Mouse (Mus musculus) lung, postnatal 0 days (tissue): ENCODE results near the gene Arel1. TPM values are rescaled to one million over a fixed set of nuclear protein-coding genes. Genes with fewer than 3 reads are reported as not detected.
A peak's percentile ranks its signal among the peaks of the same experiment; 100 is the strongest.

Source experiments
- ATAC-seq: fragments of 200-750 bp; cut with Nextera tagmentation; 2 replicates; pipeline ENCODE4 v1.8.0; 2017; ENCODE audit warnings: moderate library complexity
- DNase-seq: peaks from one replicate; pipeline ENCODE4 v3.0.0-alpha.2; 2016; ENCODE audit warnings: low spot score
- H3K27ac ChIP-seq: fragments of 300-500 bp; sonication (generic); 2 replicates; pipeline ENCODE4 v1.5.1; 2014; ENCODE audit warnings: antibody characterized with exemption, mild to moderate bottlenecking, low read length, mixed read lengths
- H3K27me3 ChIP-seq: fragments of 300-500 bp; sonication (generic); replicated peaks from 2 replicates; pipeline ENCODE4 v1.6.1; 2014; ENCODE audit warnings: low read length, mixed read lengths; ENCODE audit not compliant: insufficient read depth
- H3K36me3 ChIP-seq: fragments of 300-500 bp; sonication (generic); 2 replicates; pipeline ENCODE4 v1.6.1; 2014; ENCODE audit warnings: low read length, mixed read lengths; ENCODE audit not compliant: insufficient read depth
- H3K4me1 ChIP-seq: fragments of 300-500 bp; sonication (generic); 2 replicates; pipeline ENCODE4 v1.6.1; 2014; ENCODE audit warnings: antibody characterized with exemption, low read depth, low read length, mixed read lengths; ENCODE audit not compliant: insufficient read depth
- H3K4me2 ChIP-seq: fragments of 300-500 bp; sonication (generic); replicated peaks from 2 replicates; pipeline ENCODE4 v1.6.1; 2014; ENCODE audit warnings: low read depth, mild to moderate bottlenecking, low read length, moderate library complexity, mixed read lengths
- H3K4me3 ChIP-seq: fragments of 300-500 bp; sonication (generic); 2 replicates; pipeline ENCODE4 v1.5.1; 2014; ENCODE audit warnings: low read depth, low read length
- H3K9ac ChIP-seq: fragments of 300-500 bp; sonication (generic); replicated peaks from 2 replicates; pipeline ENCODE4 v1.6.1; 2014; ENCODE audit warnings: low read depth, mild to moderate bottlenecking
- H3K9me3 ChIP-seq: fragments of 300-500 bp; sonication (generic); 2 replicates; pipeline ENCODE4 v1.6.1; 2016; ENCODE audit warnings: low read length, mixed read lengths
- CTCF ChIP-seq: IDR thresholded peaks from 2 replicates; pipeline ENCODE4 v1.5.1; 2016; ENCODE audit warnings: antibody characterized with exemption, mild to moderate bottlenecking
- EP300 ChIP-seq: IDR thresholded peaks from 2 replicates; pipeline ENCODE4 v1.6.1; 2016; ENCODE audit warnings: antibody characterized with exemption, mild to moderate bottlenecking, control low read depth
- WGBS: fragments of 180-500 bp; shearing (Covaris S2); extraction: QIAGEN DNeasy Blood & Tissue Kit; methylation state at CpG from one replicate; pipeline ENCODE4 v1.1.7; 2014; 5-methylcytosine and 5-hydroxymethylcytosine counted together
- polyA plus RNA-seq: library from polyadenylated mRNA; unstranded; fragments of >200 nt; fragmentation: Nextera tagmentation; extraction: Ambion mirVana; gene quantifications from 2 replicates; pipeline ENCODE4 v1.2.1, GENCODE M21; 2015

Gene Arel1
- polyA plus RNA-seq, 1 experiment from 2014 or later, result 7.3 TPM

DNA sequence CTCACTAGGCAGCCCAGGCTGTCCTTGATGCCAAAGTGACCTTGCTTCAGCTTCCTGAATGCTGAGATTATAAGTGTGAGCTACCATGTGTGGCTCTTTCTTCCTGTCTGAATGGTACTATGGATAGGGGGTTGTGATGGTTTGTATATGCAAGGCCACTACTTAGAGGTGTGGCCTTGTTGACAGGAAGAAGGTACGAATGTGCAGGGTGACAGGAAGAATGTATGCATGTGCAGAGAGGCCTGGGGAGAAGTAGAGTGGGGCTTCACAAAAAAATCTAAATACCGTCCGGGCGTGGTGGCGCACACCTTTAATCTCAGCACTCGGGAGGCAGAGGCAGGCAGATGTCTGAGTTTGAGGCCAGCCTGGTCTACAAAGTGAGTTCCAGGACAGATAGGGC is 38.5 kb downstream of the Arel1 start:
- no peak overlapping the region for H3K27ac ChIP-seq
- H3K36me3 ChIP-seq, result peaks cover 35% of the 10 kb centered on the region; the same call in 1 of the 2 replicates

DNA sequence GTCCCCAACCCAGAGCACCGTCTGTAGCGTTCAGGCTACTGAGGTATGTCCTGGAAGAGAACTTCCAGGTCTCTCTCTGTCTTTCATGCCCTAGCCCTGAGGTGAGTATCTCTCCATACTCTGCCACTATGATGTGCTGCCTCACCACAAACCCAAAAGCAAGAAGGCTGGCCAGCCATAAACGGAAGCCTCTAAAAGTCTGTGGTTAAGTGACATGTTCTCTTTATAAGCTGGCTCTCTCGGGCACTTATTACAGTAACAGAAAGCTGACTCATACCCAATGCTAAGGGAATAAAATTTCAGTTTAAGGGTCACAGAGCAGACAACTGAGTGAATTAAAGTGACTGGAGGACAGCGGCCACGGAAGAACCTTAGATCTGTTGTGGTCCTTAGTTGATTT is 44.2 kb downstream of the Arel1 start:
- Histone ChIP-seq H3K4me3 (no peak overlapping the region), H3K27me3 (no peaks in the 10 kb centered on the region), H3K4me2 (no peak overlapping the region), H3K9ac (no peak overlapping the region), H3K9me3 (no peaks in the 10 kb centered on the region), H3K36me3 (peaks cover 26% of the 10 kb centered on the region; the same call in 1 of the 2 replicates), H3K27ac (no peak overlapping the region), H3K4me1 (no peaks in the 10 kb centered on the region)
- ATAC-seq (no peak), DNase-seq (no peak)
- TF ChIP-seq CTCF (no peak), EP300 (no peak)
- 90% methylated on average over 6 of the region's 6 CpGs for WGBS

More for the DNA sequence above, 38.5 kb downstream of the Arel1 start:
- no peaks in the 10 kb centered on the region for H3K9me3 ChIP-seq
- no peak overlapping the region for H3K4me2 ChIP-seq
- no peak overlapping the region for H3K9ac ChIP-seq
- H3K4me1 ChIP-seq, result no peaks in the 10 kb centered on the region
- TF ChIP-seq EP300, result no peak
- no peak for TF ChIP-seq CTCF
- ATAC-seq (no peak), DNase-seq (no peak)
- 87% methylated on average over 6 of the region's 6 CpGs for WGBS
- H3K27me3 ChIP-seq, result no peaks in the 10 kb centered on the region
- H3K4me3 ChIP-seq, result no peak overlapping the region

DNA sequence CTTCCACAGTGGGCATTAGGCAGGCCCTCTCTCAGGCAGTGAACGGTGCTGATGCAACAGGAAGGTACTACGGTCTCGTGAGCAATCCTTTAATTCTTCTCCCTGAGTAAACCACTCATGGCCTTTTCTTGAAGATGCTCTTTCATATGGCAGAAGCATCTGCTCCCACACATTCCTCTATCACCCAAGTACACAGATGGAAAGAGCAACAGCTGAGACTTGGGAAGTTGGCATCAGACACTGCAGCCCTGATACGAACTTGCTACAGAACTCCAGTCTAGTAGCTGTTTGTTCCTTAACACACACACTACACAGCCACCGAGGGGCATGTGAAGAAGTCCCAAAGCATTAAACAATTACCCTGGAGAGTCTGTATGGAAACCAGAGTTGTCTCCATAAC is 46.4 kb downstream of the Arel1 start:
- no peak for ATAC-seq
- Histone ChIP-seq H3K4me3 (no peak overlapping the region), H3K9ac (no peak overlapping the region), H3K36me3 (peaks cover 14% of the 10 kb centered on the region; the same call in 1 of the 2 replicates), H3K9me3 (no peaks in the 10 kb centered on the region), H3K4me2 (no peak overlapping the region), H3K4me1 (no peaks in the 10 kb centered on the region), H3K27me3 (no peaks in the 10 kb centered on the region), H3K27ac (no peak overlapping the region)
- DNase-seq, result no peak
- 87% methylated on average over 5 of the region's 5 CpGs for WGBS
- TF ChIP-seq CTCF, result no peak
- TF ChIP-seq EP300, result no peak

DNA sequence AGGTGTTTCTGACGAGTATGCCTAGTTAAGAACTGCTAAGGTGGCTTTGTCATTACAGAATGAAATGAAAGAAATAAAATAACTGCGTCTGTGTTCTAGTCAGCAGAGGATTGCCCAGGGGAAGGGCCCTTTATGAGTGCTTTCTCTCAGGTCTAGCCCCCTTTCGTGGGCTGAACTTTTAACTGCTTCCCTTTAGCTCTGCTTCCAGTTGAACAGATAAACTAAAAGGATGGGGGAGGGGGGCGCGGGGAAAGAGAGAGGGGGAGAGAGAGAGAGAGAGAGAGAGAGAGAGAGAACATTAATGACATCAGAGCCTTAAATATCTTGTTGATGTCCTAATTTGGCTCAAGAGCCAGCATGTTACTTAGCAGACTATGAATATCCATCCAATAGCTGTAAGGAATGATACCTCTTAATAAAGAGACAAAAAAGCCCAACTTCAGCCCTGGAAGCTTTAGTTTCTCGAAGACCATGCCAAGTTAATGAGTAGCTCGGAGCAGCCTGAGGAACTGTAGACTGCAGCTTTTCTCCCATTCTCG is 48.8 kb downstream of the Arel1 start:
- DNase-seq (no peak), ATAC-seq (no peak)
- 71% methylated on average over 8 of the region's 8 CpGs for WGBS
- no peak overlapping the region for H3K27ac ChIP-seq
- no peaks in the 10 kb centered on the region for H3K9me3 ChIP-seq
- H3K36me3 ChIP-seq, result peaks cover 15% of the 10 kb centered on the region
- no peaks in the 10 kb centered on the region for H3K27me3 ChIP-seq
- H3K9ac ChIP-seq, result no peak overlapping the region
- no peak overlapping the region for H3K4me3 ChIP-seq
- peaks cover 2% of the 10 kb centered on the region; the same call in 1 of the 2 replicates for H3K4me1 ChIP-seq
- TF ChIP-seq CTCF (no peak), EP300 (no peak)
- H3K4me2 ChIP-seq, result no peak overlapping the region

DNA sequence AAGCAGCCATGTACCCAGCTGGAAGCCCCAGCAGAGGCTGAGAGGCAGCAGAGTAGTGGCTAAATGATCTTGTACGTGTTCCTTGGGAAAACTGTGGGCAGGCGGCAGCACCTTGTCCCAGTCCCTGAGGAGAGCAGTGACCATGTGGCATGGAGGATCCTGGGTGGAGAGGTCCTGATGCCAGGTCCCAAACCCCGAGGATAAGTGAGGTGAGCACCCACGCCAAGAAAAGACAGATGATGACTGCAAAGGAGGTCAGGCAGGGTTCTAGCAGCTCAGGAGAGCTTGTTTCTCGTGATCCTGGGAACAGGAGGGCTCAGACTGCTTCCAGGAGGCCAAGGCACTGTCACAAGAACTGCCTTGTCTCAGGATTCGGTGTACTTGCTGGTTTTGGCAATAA is 51.9 kb downstream of the Arel1 start:
- Histone ChIP-seq H3K4me3 (no peak overlapping the region), H3K4me1 (peaks cover 8% of the 10 kb centered on the region; the same call in 1 of the 2 replicates), H3K27me3 (no peaks in the 10 kb centered on the region), H3K36me3 (peaks cover 10% of the 10 kb centered on the region), H3K9me3 (no peaks in the 10 kb centered on the region), H3K9ac (no peak overlapping the region), H3K4me2 (no peak overlapping the region), H3K27ac (no peak overlapping the region)
- WGBS, result 88% methylated on average over 6 of the region's 6 CpGs
- DNase-seq, result no peak
- TF ChIP-seq EP300, result no peak
- no peak for ATAC-seq

DNA sequence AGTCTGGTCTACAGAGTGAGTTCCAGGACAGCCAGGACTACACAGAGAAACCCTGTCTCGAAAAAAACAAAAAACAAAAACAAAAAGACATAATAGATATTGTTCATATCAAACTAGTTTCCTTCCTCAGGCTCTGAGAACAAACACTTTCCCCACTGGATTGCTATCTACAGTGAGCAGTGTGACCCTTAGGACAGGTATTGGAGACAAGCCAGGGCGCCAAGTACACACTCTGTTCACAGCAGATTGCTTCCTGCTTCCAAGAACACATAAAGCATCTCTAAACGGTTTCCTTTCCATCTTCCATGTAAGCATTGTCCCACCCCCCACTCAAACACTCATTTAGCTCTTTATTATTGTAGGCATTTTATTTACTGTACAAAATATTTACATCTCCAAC is 52.9 kb downstream of the Arel1 start:
- no peak overlapping the region for H3K4me2 ChIP-seq
- 49% methylated on average over 3 of the region's 3 CpGs for WGBS
- no peaks in the 10 kb centered on the region for H3K9me3 ChIP-seq
- H3K27ac ChIP-seq, result no peak overlapping the region
- no peaks in the 10 kb centered on the region for H3K27me3 ChIP-seq
- H3K4me1 ChIP-seq, result peaks cover 8% of the 10 kb centered on the region; the same call in 1 of the 2 replicates
- no peak overlapping the region for H3K4me3 ChIP-seq
- H3K36me3 ChIP-seq, result peaks cover 10% of the 10 kb centered on the region
- TF ChIP-seq CTCF (no peak), EP300 (no peak)
- ATAC-seq (no peak), DNase-seq (no peak)
- H3K9ac ChIP-seq, result no peak overlapping the region

DNA sequence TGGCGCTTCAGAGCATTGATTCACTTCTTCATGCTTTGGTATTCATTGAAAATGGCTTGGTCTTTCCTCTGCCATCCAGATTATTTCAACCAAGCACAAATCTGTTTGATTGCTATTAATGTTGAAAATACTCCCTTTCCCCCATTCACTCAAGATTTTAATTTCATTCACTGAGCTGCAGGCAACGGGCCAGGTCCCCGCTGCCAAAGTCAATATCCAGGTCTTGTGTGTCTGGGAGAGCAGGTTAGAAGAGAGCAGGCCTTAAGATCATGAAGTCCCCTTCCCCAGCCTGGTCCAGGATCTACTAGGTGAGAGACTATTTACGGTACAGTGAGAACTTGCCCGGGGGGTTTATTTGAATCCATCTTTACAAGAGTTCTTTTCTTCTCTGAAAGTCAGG is 55.7 kb downstream of the Arel1 start:
- 63% methylated on average over 5 of the region's 5 CpGs for WGBS
- Histone ChIP-seq H3K4me2 (no peak overlapping the region), H3K36me3 (peaks cover 10% of the 10 kb centered on the region), H3K9ac (no peak overlapping the region), H3K4me1 (peaks cover 8% of the 10 kb centered on the region; the same call in 1 of the 2 replicates), H3K27ac (no peak overlapping the region), H3K4me3 (no peak overlapping the region), H3K9me3 (no peaks in the 10 kb centered on the region), H3K27me3 (no peaks in the 10 kb centered on the region)
- ATAC-seq (no peak), DNase-seq (peak; percentile 13)
- TF ChIP-seq EP300, result no peak
- TF ChIP-seq CTCF, result no peak
